Mouse (Mus musculus) cortical plate, adult 2 months (tissue): ENCODE measurements around the gene Gm13697.

Experiments
- CTCF ChIP-seq: fragments of 200-500 bp; IDR thresholded peaks from 2 replicates; pipeline ENCODE4 v1.5.1; 2011; ENCODE audit warnings: mild to moderate bottlenecking, control low read depth, low read length; ENCODE audit not compliant: insufficient read depth; ENCODE audit errors: extremely low read depth
- POLR2A ChIP-seq: fragments of 200-500 bp; IDR thresholded peaks from 2 replicates; pipeline ENCODE4 v1.6.1; 2011; ENCODE audit warnings: mild to moderate bottlenecking, low read length, control low read depth; ENCODE audit not compliant: insufficient read depth; ENCODE audit errors: extremely low read depth

DNA sequence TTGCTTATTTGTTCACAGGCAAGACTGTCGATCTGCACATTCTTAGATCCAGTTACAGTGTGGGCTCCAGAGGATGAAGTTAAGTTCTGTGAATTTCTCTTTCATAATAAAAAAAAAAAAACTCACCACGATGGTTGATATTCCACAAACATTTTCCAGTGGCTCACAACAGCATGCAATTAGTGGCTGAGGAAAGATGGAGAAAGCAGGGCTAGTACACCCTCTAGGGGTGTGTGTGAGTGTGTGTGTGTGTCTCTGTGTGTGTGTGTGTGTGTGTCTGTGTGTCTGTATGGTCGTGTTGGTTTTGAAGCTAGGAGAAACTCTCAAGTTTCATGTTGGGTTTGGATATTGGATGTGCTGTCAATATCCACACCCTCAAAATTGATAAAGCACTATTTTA is 43.2 kb upstream of the Gm13697 start:
- TF ChIP-seq POLR2A (no peak), CTCF (no peak)
